Mouse (Mus musculus) liver, embryonic 14.5 days (tissue): Measurements from ENCODE around the gene Gm10128. TPM values are rescaled to one million over a fixed set of nuclear protein-coding genes. Genes with fewer than 3 reads are reported as not detected.

Experiments
- polyA plus RNA-seq, 2 experiments: library from polyadenylated mRNA; depleted of rRNA in 1 of 2; stranded (reverse) in 1 of 2; unstranded in 1 of 2; fragments of >200 nt; fragmentation: Nextera tagmentation in 1 of 2; extraction: Ambion mirVana in 1 of 2; gene quantifications; 2 replicates each; pipeline versions ENCODE4 v1.2.1 to v1.2.3; 2012 to 2014

The Gm10128 gene
- polyA plus RNA-seq, 2 experiments = not detected

Other genes with a start within 250 kb of the Gm10128 start
- gene Gm3755, start 193.1 kb downstream of the Gm10128 start, polyA plus RNA-seq (2012; rRNA removed) = not detected in 2 replicates
- not detected in 2 replicates for gene Gm3755, start 193.1 kb downstream of the Gm10128 start, polyA plus RNA-seq (2014; fragmentation: Nextera tagmentation; extraction: Ambion mirVana)
- 0.03 TPM in 1 of 2 replicates, not detected in the other for gene Gm3752, start 160.2 kb downstream of the Gm10128 start, polyA plus RNA-seq (2012; rRNA removed)
- not detected in 2 replicates for gene Gm3752, start 160.2 kb downstream of the Gm10128 start, polyA plus RNA-seq (2014; fragmentation: Nextera tagmentation; extraction: Ambion mirVana)
- 0.02 TPM in 1 of 2 replicates, not detected in the other for gene Gm3558, start 75.4 kb downstream of the Gm10128 start, polyA plus RNA-seq (2012; rRNA removed)
- not detected in 2 replicates for gene Gm3558, start 75.4 kb downstream of the Gm10128 start, polyA plus RNA-seq (2014; fragmentation: Nextera tagmentation; extraction: Ambion mirVana)
- gene Gm10338, start 48.4 kb downstream of the Gm10128 start, polyA plus RNA-seq (2012; rRNA removed) = not detected in 2 replicates
- not detected in 2 replicates for gene Gm10338, start 48.4 kb downstream of the Gm10128 start, polyA plus RNA-seq (2014; fragmentation: Nextera tagmentation; extraction: Ambion mirVana)
- not detected in 2 replicates for gene Gm26661, start 147.6 kb upstream of the Gm10128 start, polyA plus RNA-seq (2012; rRNA removed)
- gene Gm26661, start 147.6 kb upstream of the Gm10128 start, polyA plus RNA-seq (2014; fragmentation: Nextera tagmentation; extraction: Ambion mirVana) = not detected in 2 replicates
- 3.2 and 3.7 TPM in 2 replicates for gene Flnb, start 174.0 kb upstream of the Gm10128 start, polyA plus RNA-seq (2012; rRNA removed)
- 3.2 and 3.6 TPM in 2 replicates for gene Flnb, start 174.0 kb upstream of the Gm10128 start, polyA plus RNA-seq (2014; fragmentation: Nextera tagmentation; extraction: Ambion mirVana)